Mouse (Mus musculus): ENCODE measurements around the gene Taok1. TPM values are rescaled to one million over a fixed set of nuclear protein-coding genes. Genes with fewer than 3 reads are reported as not detected.

Gene Taok1
- polyA plus RNA-seq, 1 experiment from 2014 or later, result 27.7 TPM

DNA sequence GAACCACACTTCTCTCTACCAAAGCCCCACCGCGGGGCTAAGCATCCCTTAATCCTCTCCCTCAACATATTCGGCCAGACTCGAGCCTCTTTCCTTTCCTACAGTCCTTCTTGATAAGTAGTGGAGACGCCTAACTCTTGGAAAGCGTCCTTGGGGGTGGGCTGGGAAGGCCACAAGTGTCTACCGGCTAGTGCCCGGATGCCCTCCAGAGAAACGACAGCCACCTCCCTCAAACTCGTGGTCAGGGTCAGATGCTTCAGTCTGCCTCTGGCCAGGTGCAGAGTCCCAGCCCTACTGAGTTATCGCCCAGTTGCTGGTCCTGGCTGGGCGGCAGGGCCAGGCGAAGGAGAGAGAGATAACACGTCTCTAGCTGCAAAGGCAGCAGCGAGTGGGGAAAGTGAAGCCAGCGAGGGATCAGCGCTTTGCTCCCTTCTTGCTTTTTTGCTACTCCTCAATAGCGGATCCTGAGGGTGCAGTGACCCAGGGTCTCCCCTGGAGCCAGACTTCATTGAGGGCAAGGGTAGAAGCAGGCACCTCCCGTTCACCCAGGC, 93.3 kb downstream of the Taok1 start:
- Histone ChIP-seq H3K4me2 (peak overlapping the region; percentile 94), H3K27ac (0 out of 2 replicates have a peak overlapping the region, but pooled peaks have one; percentile 32), H3K9ac (peak overlapping the region; percentile 62), H3K4me1 (peaks cover 42% of the 10 kb centered on the region), H3K27me3 (peaks cover 36% of the 10 kb centered on the region), H3K4me3 (replicated peaks) (peak overlapping the region; percentile 54), H3K9me3 (no peaks in the 10 kb centered on the region), H3K36me3 (replicated peaks) (peaks cover under 1% of the 10 kb centered on the region; the same call in 1 of the 2 replicates)
- 4% methylated on average over 19 of the region's 19 CpGs for WGBS
- ATAC-seq (ENCODE audit: low FRiP score), result no peak

DNA sequence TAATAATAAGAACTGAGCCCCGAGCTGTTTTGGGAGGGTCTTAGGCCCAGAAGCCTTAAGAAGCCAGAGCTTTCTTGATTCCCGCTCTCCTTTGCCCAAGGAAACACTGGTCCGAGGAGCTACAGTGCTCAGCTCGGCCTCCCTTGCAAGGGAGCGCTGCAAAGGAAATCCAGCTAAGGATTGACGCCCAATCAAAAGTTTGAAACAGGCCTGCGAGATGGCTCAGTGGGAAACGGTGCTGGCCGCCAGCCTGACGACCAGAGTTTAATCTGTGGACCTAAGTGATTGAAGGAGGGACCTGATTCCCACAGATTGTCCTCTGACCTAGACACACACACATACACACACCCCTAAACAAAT, 93.8 kb downstream of the Taok1 start:
- Histone ChIP-seq H3K9me3 (no peaks in the 10 kb centered on the region), H3K4me1 (peaks cover 40% of the 10 kb centered on the region), H3K27me3 (peaks cover 36% of the 10 kb centered on the region), H3K27ac (peak overlapping the region; percentile 38; the same call in 1 of the 2 replicates), H3K4me2 (peak overlapping the region; percentile 94), H3K9ac (peak overlapping the region; percentile 72), H3K36me3 (replicated peaks) (peaks cover 6% of the 10 kb centered on the region; the same call in 1 of the 2 replicates), H3K4me3 (replicated peaks) (peak overlapping the region; percentile 61)
- no peak for ATAC-seq (ENCODE audit: low FRiP score)
- whole genome bisulfite sequencing, result 5% methylated on average over 10 of the region's 10 CpGs

DNA sequence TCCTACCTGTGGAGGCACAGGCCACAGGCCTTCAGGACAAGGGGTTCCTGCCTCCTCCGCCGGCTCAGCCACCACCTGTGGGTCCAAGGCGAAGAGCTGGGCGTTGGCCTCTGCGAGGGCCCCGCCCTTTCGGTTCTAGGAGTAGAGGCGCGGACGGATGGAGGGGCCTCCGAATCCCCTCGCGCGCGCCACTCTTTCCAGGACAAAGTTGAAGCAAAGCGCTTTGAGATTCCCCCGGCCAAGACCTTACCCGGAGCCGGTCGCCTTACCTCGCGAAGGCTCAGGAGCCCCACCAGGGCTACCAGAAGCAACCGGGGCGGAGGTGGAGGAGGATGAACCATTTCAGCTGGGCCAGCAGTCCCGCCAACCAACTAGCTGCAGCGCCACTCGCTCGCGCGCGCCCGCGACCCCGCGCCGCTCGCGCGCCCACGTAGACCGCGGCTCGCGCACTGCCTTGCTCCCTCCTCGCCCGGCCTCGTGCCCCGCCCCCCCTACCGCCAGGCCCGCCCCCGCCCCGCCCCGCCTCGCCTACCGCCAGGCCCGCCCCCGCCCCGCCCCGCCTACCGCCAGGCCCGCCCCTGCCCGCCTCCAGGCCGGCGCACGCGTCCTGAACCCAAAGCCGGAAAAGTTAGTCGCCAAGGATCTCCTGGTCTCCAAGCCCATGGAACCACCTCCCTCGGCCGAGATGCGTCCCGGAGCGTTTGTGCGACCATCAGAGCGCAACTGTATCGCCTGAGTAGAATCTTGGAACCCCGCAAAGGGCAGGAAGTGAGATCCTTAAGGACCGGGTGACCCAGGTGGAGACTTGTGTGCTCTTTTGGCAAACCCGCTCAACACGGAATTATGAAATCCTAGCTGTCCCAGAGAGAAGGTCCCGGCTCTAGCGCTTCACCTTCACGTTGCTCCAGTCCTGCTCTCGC, 94.5 kb downstream of the Taok1 start:
- peak overlapping the region; percentile 61 for H3K4me3 ChIP-seq (replicated peaks)
- H3K27ac ChIP-seq, result peak overlapping the region; percentile 61; the same call in 1 of the 2 replicates
- WGBS, result under 1% methylated on average over 78 of the region's 84 CpGs
- peak overlapping the region; percentile 72 for H3K9ac ChIP-seq
- peak overlapping the region; percentile 94 for H3K4me2 ChIP-seq
- peaks cover 39% of the 10 kb centered on the region for H3K27me3 ChIP-seq
- peak; percentile 72 for ATAC-seq (ENCODE audit: low FRiP score)
- peaks cover 46% of the 10 kb centered on the region for H3K4me1 ChIP-seq
- peaks cover 6% of the 10 kb centered on the region; the same call in 1 of the 2 replicates for H3K36me3 ChIP-seq (replicated peaks)
- H3K9me3 ChIP-seq, result no peaks in the 10 kb centered on the region

DNA sequence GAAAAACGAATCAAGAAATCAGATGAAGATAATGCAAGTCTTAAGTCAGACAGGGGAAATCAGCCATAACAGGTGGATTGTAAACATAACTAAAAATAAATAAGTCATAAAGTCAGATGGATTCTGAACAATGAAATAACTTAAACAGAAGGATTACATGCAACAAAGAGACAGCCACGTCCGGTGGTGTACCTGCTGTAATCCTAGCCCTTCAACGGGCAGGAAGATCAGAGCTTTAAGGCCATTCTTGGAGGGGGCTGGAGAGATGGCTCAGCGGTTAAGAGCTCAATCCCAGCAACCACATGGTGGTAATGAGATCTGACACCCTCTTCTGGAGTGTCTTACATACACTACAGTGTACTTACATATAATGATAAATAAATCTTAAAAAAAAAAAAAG, 96.3 kb downstream of the Taok1 start:
- H3K36me3 ChIP-seq (replicated peaks), result peaks cover 18% of the 10 kb centered on the region
- 83% methylated on average over 5 of the region's 5 CpGs for WGBS
- H3K27ac ChIP-seq, result no peak overlapping the region
- no peaks in the 10 kb centered on the region for H3K9me3 ChIP-seq
- no peak for ATAC-seq (ENCODE audit: low FRiP score)
- H3K4me1 ChIP-seq, result peaks cover 46% of the 10 kb centered on the region
- no peak overlapping the region for H3K9ac ChIP-seq
- H3K27me3 ChIP-seq, result peaks cover 26% of the 10 kb centered on the region
- no peak overlapping the region for H3K4me2 ChIP-seq
- H3K4me3 ChIP-seq (replicated peaks), result no peak overlapping the region

DNA sequence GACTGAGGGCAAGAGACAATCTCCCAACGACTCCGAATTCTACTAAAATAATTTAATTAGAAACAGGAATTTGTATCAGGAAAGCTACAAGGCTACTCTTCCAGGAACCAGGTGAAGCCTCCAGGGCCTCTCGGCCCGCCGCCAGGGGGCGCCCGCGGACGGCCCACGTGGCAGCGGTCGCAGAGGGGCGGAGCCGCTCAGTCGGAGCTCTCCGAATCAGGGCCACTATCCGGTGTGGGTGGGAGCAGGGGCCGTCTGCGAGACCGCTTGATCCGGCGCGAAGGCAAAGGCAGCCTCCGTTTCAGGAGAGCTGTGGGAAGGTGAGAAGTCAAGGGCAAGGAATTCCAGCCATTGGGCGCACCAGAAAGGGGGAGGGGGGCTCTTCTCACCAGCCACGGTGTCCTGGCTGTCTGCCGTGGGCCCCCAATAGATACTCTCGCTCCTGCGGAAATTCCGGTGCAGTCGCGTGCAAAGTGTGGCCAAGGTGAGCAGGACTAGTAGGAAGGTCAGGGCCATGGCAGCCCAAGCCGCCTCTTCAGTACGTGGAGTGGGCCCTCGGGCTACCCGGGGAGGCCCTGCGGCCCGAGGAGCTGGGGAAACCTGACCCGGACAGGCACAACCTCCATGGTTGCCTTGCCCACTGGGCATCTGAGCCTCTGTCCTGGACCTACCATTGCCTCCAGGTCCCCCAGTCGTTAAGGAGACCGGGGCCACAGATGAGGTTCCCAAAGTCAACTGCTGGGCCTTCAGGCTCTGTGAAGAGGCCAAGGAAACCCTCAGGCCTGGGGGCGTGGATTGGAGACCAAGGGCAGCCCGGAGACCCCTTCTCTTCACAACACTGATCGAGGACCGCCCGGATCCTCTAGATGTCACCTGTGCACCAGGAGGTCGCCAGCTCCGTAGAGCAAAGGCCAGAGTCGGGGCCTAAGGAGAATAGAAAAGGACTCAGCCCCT, 99.3 kb downstream of the Taok1 start:
- peak; percentile 74 for ATAC-seq (ENCODE audit: low FRiP score)
- 22% methylated on average over 49 of the region's 49 CpGs for WGBS
- Histone ChIP-seq H3K9ac (peak overlapping the region; percentile 44), H3K36me3 (replicated peaks) (peaks cover 48% of the 10 kb centered on the region), H3K4me2 (peak overlapping the region; percentile 67), H3K4me3 (replicated peaks) (peak overlapping the region; percentile 31), H3K27me3 (0 out of 2 replicates have a peak, but pooled peaks cover 3% of the 10 kb centered on the region), H3K9me3 (no peaks in the 10 kb centered on the region), H3K4me1 (peaks cover 17% of the 10 kb centered on the region), H3K27ac (no peak overlapping the region)

DNA sequence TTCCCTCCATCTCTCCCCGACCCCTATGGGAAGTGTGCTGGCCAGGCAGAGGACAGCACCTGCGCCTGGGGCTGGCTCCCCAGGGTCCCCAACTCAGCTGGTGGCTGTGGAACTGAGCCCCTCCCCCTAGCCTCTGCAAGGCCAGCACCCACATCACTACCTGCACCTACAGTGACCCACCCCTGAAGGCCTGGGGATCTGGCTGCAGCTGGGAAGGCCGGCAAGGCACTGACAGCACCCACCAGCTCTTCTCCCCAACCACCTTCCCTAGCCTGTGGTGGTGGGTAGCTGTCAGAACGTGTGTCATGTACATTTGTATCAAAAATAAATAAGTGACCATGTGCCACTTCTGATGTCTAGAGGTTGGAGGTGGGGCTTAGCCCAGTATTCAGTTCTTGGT, 100.2 kb downstream of the Taok1 start:
- H3K27ac ChIP-seq, result no peak overlapping the region
- peaks cover 13% of the 10 kb centered on the region for H3K4me1 ChIP-seq
- H3K9me3 ChIP-seq, result no peaks in the 10 kb centered on the region
- H3K9ac ChIP-seq, result no peak overlapping the region
- H3K4me2 ChIP-seq, result no peak overlapping the region
- WGBS, result 75% methylated on average over 4 of the region's 4 CpGs
- peak; percentile 15; the same call in 1 of the 2 replicates for ATAC-seq (ENCODE audit: low FRiP score)
- H3K36me3 ChIP-seq (replicated peaks), result peaks cover 58% of the 10 kb centered on the region
- no peak overlapping the region for H3K4me3 ChIP-seq (replicated peaks)
- 0 out of 2 replicates have a peak, but pooled peaks cover 3% of the 10 kb centered on the region for H3K27me3 ChIP-seq

DNA sequence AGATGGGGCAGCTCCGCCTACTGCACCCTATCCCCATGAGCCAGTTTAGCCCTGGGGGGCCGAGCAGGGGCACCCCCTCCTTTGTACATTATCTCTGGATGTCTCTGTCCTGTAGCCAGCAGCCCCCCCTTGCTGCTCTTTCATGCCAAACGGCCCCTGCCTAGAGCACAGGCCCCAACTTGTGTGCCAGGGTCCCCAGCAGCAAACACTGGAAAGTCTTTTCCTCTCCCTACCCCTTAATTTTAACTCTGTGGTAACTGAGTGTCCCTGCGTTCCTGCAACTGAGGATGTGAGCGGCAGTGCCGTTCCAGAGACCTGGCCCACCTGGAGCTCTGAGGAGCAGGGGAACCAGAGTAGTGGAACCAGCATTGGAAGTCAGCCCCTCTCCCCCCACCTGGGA, 100.7 kb downstream of the Taok1 start:
- 87% methylated on average over 6 of the region's 6 CpGs for WGBS
- peaks cover 9% of the 10 kb centered on the region for H3K4me1 ChIP-seq
- H3K9ac ChIP-seq, result no peak overlapping the region
- H3K27ac ChIP-seq, result no peak overlapping the region
- no peak overlapping the region for H3K4me3 ChIP-seq (replicated peaks)
- H3K27me3 ChIP-seq, result 0 out of 2 replicates have a peak, but pooled peaks cover 3% of the 10 kb centered on the region
- H3K4me2 ChIP-seq, result no peak overlapping the region
- H3K9me3 ChIP-seq, result no peaks in the 10 kb centered on the region
- peaks cover 62% of the 10 kb centered on the region for H3K36me3 ChIP-seq (replicated peaks)
- ATAC-seq (ENCODE audit: low FRiP score), result no peak

DNA sequence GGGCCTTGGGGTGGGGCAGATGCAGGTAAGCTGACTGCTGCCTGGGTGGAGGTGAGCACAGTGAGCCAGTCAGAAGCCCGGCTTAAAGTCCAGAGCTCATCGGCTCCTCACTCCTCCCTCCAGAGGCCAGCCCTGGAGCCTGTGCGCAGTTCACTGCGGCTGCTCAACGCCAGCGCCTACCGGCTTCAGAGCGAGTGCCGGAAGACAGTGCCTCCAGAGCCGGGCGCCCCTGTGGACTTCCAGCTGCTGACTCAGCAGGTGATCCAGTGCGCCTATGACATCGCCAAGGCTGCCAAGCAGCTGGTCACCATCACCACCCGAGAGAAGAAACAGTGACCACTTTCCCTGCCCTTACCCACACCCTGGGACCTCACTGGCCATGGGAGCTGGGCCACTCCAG, 101.3 kb downstream of the Taok1 start:
- H3K4me3 ChIP-seq (replicated peaks), result no peak overlapping the region
- peaks cover 8% of the 10 kb centered on the region for H3K4me1 ChIP-seq
- no peak overlapping the region for H3K9ac ChIP-seq
- H3K9me3 ChIP-seq, result no peaks in the 10 kb centered on the region
- 0 out of 2 replicates have a peak, but pooled peaks cover 3% of the 10 kb centered on the region for H3K27me3 ChIP-seq
- H3K36me3 ChIP-seq (replicated peaks), result peaks cover 63% of the 10 kb centered on the region
- no peak overlapping the region for H3K4me2 ChIP-seq
- 88% methylated on average over 14 of the region's 14 CpGs for WGBS
- H3K27ac ChIP-seq, result 0 out of 2 replicates have a peak overlapping the region, but pooled peaks have one; percentile 8
- ATAC-seq (ENCODE audit: low FRiP score), result no peak

DNA sequence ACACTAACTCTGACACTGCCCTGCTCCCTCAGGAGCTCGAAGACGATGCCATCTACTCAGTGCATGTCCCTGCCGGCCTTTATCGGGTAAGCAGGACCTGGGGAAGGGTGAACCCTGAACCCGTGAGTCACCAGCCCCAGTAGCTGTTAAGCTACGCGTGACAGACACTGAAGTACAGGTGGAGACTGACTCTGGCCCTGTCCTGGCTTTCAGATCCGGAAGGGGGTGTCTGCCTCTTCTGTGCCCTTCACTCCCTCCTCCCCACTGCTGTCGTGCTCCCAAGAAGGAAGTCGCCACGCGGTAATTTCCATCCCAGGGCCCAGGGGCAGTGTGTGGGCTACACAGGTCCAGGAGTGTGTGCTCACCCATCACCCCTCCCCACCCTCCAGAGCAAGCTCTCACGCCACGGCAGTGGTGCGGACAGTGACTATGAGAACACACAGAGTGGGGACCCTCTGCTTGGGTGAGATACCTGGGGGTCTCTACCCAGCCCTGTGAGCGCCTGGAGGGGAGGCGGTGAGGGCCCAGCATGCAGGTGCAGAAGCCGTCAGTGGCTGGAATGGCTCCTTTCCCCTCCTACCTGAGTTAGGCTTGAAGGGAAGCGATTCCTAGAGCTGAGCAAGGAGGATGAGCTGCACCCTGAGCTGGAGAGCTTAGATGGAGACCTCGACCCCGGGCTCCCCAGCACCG, 102.2 kb downstream of the Taok1 start:
- H3K9me3 ChIP-seq, result no peaks in the 10 kb centered on the region
- ATAC-seq (ENCODE audit: low FRiP score), result no peak
- peaks cover 72% of the 10 kb centered on the region for H3K36me3 ChIP-seq (replicated peaks)
- peaks cover 16% of the 10 kb centered on the region for H3K4me1 ChIP-seq
- 91% methylated on average over 22 of the region's 22 CpGs for WGBS
- H3K4me2 ChIP-seq, result no peak overlapping the region
- no peak overlapping the region for H3K27ac ChIP-seq
- 0 out of 2 replicates have a peak, but pooled peaks cover 3% of the 10 kb centered on the region for H3K27me3 ChIP-seq
- no peak overlapping the region for H3K9ac ChIP-seq
- H3K4me3 ChIP-seq (replicated peaks), result no peak overlapping the region

DNA sequence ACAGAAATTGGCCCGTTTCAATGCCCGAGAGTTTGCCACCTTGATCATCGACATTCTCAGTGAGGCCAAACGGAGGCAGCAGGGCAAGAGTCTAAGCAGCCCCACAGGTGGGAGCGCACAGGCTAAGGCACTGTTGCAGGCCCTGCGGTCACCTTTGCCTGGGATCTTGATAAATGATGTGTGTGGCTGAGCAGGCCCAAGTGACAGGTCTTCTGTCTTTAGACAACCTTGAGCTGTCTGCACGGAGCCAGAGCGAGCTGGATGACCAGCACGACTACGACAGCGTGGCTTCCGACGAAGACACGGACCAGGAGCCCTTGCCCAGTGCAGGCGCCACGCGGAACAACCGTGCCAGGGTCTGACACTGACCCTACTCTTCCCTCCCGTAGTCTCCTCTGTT, 103.2 kb downstream of the Taok1 start:
- WGBS, result 94% methylated on average over 19 of the region's 19 CpGs
- Histone ChIP-seq H3K9me3 (no peaks in the 10 kb centered on the region), H3K4me1 (peaks cover 20% of the 10 kb centered on the region), H3K9ac (no peak overlapping the region), H3K4me2 (no peak overlapping the region), H3K36me3 (replicated peaks) (peaks cover 82% of the 10 kb centered on the region), H3K27me3 (0 out of 2 replicates have a peak, but pooled peaks cover 3% of the 10 kb centered on the region), H3K27ac (no peak overlapping the region), H3K4me3 (replicated peaks) (no peak overlapping the region)
- ATAC-seq (ENCODE audit: low FRiP score), result no peak

DNA sequence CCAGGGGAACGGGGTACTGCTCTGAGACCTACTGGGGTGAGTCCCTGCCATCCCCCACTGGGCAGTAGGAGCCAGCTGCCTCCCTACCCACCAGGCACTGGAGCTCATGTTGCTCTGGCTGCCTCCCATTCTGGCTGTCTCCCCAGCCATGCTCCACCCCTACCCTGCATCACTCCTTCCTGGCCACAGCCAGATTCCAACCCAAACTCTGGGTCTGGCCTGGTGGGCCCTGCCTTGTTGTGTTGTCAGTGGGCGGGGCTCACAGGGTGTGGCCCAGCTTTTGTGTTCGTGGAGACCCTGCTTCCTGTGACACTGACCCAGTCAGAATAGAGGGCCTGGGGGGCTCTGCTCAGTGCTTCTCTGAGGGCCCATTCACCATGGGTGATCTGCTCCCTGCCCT, 104.1 kb downstream of the Taok1 start:
- no peak overlapping the region for H3K4me3 ChIP-seq (replicated peaks)
- H3K36me3 ChIP-seq (replicated peaks), result peaks cover 82% of the 10 kb centered on the region
- no peak overlapping the region for H3K9ac ChIP-seq
- no peak overlapping the region for H3K4me2 ChIP-seq
- no peak overlapping the region for H3K27ac ChIP-seq
- ATAC-seq (ENCODE audit: low FRiP score), result no peak
- peaks cover 23% of the 10 kb centered on the region for H3K4me1 ChIP-seq
- 0 out of 2 replicates have a peak, but pooled peaks cover under 1% of the 10 kb centered on the region for H3K27me3 ChIP-seq
- H3K9me3 ChIP-seq, result no peaks in the 10 kb centered on the region
- 69% methylated on average over 3 of the region's 3 CpGs for WGBS

Data from forebrain, embryonic 12.5 days (tissue).